Mouse (Mus musculus): ENCODE data around the gene Slco3a1.

- TF ChIP-seq POLR2A (IDR thresholded peaks at IDR 0.05; ENCODE audit: low read depth, low read length): no peak
- TF ChIP-seq CTCF (IDR thresholded peaks at IDR 0.05; ENCODE audit: borderline replicate concordance, insufficient read depth, low read length): no peak
Observed at GRCm38 (mm10) chr7:74313279-74314105, 241.1 kb downstream of the Slco3a1 start.
